Mouse (Mus musculus): ENCODE results near the gene Elf2.

- TF ChIP-seq CTCF (IDR thresholded peaks at IDR 0.05; ENCODE audit: low read depth) (no peak), EP300 (IDR thresholded peaks at IDR 0.05; ENCODE audit: low read depth) (0 out of 2 replicates have a peak, but pooled peaks have one; percentile 10)
Measured at GRCm38 (mm10) chr3:51358660-51359557, 18.4 kb upstream of the Elf2 start.
